Mouse (Mus musculus) thymus, adult 18-20 months (tissue): ENCODE results near the gene Cfap299.

Source experiments
- DNase-seq, 2 experiments: peaks; one replicate each; pipeline ENCODE4 v3.0.0; 2022; ENCODE audit warnings: mixed read lengths in 2 of 2

The Cfap299 gene

GRCm38 (mm10) chr5:98688254-98688653, 359.1 kb downstream of the Cfap299 start:
- no peak for DNase-seq

- no peak for DNase-seq
Observed at GRCm38 (mm10) chr5:98692070-98692469, 363.0 kb downstream of the Cfap299 start.

GRCm38 (mm10) chr5:98696336-98696735, 367.2 kb downstream of the Cfap299 start:
- DNase-seq: no peak

- no peak for DNase-seq
Observed at GRCm38 (mm10) chr5:98703963-98704362, 374.9 kb downstream of the Cfap299 start.

GRCm38 (mm10) chr5:98706597-98706996, 377.5 kb downstream of the Cfap299 start:
- DNase-seq: no peak

- DNase-seq: no peak
Observed at GRCm38 (mm10) chr5:98715392-98715791, 386.3 kb downstream of the Cfap299 start.

- DNase-seq: no peak
Observed at GRCm38 (mm10) chr5:98732157-98733009, 403.3 kb downstream of the Cfap299 start.

GRCm38 (mm10) chr5:98733010-98733399, 403.9 kb downstream of the Cfap299 start:
- no peak for DNase-seq

- no peak for DNase-seq
Observed at GRCm38 (mm10) chr5:98761858-98762652, 433.0 kb downstream of the Cfap299 start.

- no peak for DNase-seq
Observed at GRCm38 (mm10) chr5:98778588-98778987, 449.5 kb downstream of the Cfap299 start.

- no peak for DNase-seq
Observed at GRCm38 (mm10) chr5:98782066-98782465, 453.0 kb downstream of the Cfap299 start.

GRCm38 (mm10) chr5:98787735-98788134, 458.6 kb downstream of the Cfap299 start:
- no peak for DNase-seq

GRCm38 (mm10) chr5:98788568-98788967, 459.5 kb downstream of the Cfap299 start:
- DNase-seq: no peak

- DNase-seq: no peak
Observed at GRCm38 (mm10) chr5:98790894-98791607, 461.9 kb downstream of the Cfap299 start.

GRCm38 (mm10) chr5:98801495-98801894, 472.4 kb downstream of the Cfap299 start:
- no peak for DNase-seq

GRCm38 (mm10) chr5:98804761-98805160, 475.7 kb downstream of the Cfap299 start:
- DNase-seq: no peak

- no peak for DNase-seq
Observed at GRCm38 (mm10) chr5:98806492-98806891, 477.4 kb downstream of the Cfap299 start.

- no peak for DNase-seq
Observed at GRCm38 (mm10) chr5:98807022-98807421, 477.9 kb downstream of the Cfap299 start.

GRCm38 (mm10) chr5:98807953-98808352, 478.8 kb downstream of the Cfap299 start:
- DNase-seq: no peak

GRCm38 (mm10) chr5:98812380-98812779, 483.3 kb downstream of the Cfap299 start:
- DNase-seq: no peak

GRCm38 (mm10) chr5:98815269-98815668, 486.2 kb downstream of the Cfap299 start:
- no peak for DNase-seq

- DNase-seq: no peak
Observed at GRCm38 (mm10) chr5:98833760-98834159, 504.7 kb downstream of the Cfap299 start.

- DNase-seq: no peak
Observed at GRCm38 (mm10) chr5:98834300-98834699, 505.2 kb downstream of the Cfap299 start.
